In the genomic region with DNA sequence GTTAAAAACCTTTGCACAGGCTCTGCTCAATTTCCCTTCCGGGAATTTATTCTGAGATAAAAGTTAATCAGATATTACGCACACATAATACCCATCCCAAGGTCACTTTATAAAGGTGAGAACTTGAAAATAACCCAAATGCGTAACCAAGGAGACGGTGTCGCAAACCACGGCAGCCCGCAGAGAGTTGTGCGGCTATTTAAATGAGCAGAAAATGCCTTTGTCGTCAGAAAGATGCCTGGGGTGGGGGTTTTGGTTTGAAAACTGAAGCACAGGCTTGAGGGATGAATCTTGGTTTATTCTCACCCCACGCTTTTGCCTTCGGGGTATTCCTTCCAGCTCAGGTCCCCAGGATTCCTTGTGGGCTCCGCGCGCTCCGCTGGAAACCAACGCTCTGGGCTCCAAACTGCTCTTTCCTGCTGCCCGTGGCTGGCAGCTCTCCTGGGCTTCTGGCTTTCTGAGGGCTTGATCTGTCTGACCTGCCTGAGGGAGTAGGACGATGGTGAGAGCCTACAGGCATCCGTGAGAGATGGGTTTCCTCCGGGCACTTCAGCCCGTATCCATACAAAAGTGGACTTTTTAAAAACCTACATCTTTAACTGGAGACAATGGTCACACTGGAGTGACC, we compare ENCODE assay signal across 9 mouse cellular contexts. TPM values are rescaled to one million over a fixed set of nuclear protein-coding genes. Genes with fewer than 3 reads are reported as not detected.
DNase-seq lines count a peak whose midpoint lies in the region; ATAC-seq and TF ChIP-seq lines count a peak whose summit lies in the region.
"Had no signal": no experiment of that assay in that cellular context is flagged by ENCODE, and none has a peak within 500 bp of the region (broad histone marks: within the 10 kb centered on the region; RNA-seq: fewer than 3 reads in every experiment).

No protein-coding gene starts in this region.

- TF ChIP-seq EP300 in heart, adult 2 months (IDR thresholded peaks at IDR 0.05; ENCODE audit: insufficient read depth, low read depth, low read length), result no peak

- no peak for TF ChIP-seq POLR2A in heart, adult 2 months (IDR thresholded peaks at IDR 0.05; ENCODE audit: insufficient read depth, low read depth, low read length)
- no peak for TF ChIP-seq POLR2A in limb, embryonic 14.5 days (IDR thresholded peaks at IDR 0.05; ENCODE audit: borderline replicate concordance, extremely low read depth, insufficient read depth, insufficient read length)

- peak overlapping the region; percentile 8; the same call in 1 of the 2 replicates for H3K4me2 ChIP-seq in heart, embryonic 14.5 days (ENCODE audit: low read length)
- H3K4me2 ChIP-seq in limb, embryonic 14.5 days (replicated peaks; ENCODE audit: low read depth, low read length, severe bottlenecking), result peak overlapping the region; percentile 24; the same call in 1 of the 2 replicates

- H3K9me3 ChIP-seq in heart, embryonic 14.5 days (ENCODE audit: control insufficient read depth, low read length), result no peaks in the 10 kb centered on the region
- no peaks in the 10 kb centered on the region for H3K9me3 ChIP-seq in forebrain, embryonic 10.5 days
- no peaks in the 10 kb centered on the region for H3K9me3 ChIP-seq in limb, embryonic 14.5 days (ENCODE audit: control insufficient read depth, low read length)
- H3K9me3 ChIP-seq: heart, embryonic 12.5 days had no signal

- no peak for DNase-seq in heart, adult 2 months
- DNase-seq in R1 (ENCODE audit: low read depth, low spot score), result peak; percentile 53
- DNase-seq in forebrain, embryonic 10.5 days (ENCODE audit: extremely low spot score, low spot score), result peak; percentile 26
- no peak for DNase-seq in limb, embryonic 14.5 days (ENCODE audit: low spot score)
- no peak for DNase-seq in thymus, postnatal 4 days
- DNase-seq in heart, adult 9 months (ENCODE audit: low spot score in 2 of 2), result no peak
- no peak for DNase-seq in lung, postnatal 4 days

- TF ChIP-seq CTCF in heart, adult 2 months (IDR thresholded peaks at IDR 0.05), result no peak

- 35% methylated on average over 21 of the region's 21 CpGs for WGBS in heart, embryonic 14.5 days
- WGBS in heart, adult 2 months, result 33% methylated on average over 21 of the region's 21 CpGs
- 29% methylated on average over 21 of the region's 21 CpGs for WGBS in forebrain, embryonic 10.5 days
- WGBS in limb, embryonic 14.5 days, result 35% methylated on average over 21 of the region's 21 CpGs

- H3K36me3 ChIP-seq in heart, embryonic 14.5 days (ENCODE audit: control insufficient read depth, insufficient read depth, low read length), result no peaks in the 10 kb centered on the region
- H3K36me3 ChIP-seq in heart, adult 2 months (ENCODE audit: control insufficient read depth, insufficient read depth, low read length), result no peaks in the 10 kb centered on the region
- no peaks in the 10 kb centered on the region for H3K36me3 ChIP-seq in forebrain, embryonic 10.5 days (replicated peaks)
- H3K36me3 ChIP-seq in limb, embryonic 14.5 days (ENCODE audit: control insufficient read depth, insufficient read depth, low read length), result no peaks in the 10 kb centered on the region
- H3K36me3 ChIP-seq: heart, embryonic 12.5 days had no signal

- H3K9ac ChIP-seq in heart, embryonic 14.5 days (ENCODE audit: low read length), result no peak overlapping the region
- H3K9ac ChIP-seq in heart, adult 2 months (ENCODE audit: low read depth, low read length), result no peak overlapping the region
- H3K9ac ChIP-seq in limb, embryonic 14.5 days (ENCODE audit: low read depth, low read length, severe bottlenecking), result no peak overlapping the region
- H3K9ac ChIP-seq: heart, embryonic 12.5 days had no signal

- peaks cover 39% of the 10 kb centered on the region for H3K27me3 ChIP-seq in heart, embryonic 14.5 days (ENCODE audit: control insufficient read depth, insufficient read depth, low read length)
- peaks cover 2% of the 10 kb centered on the region; the same call in 1 of the 2 replicates for H3K27me3 ChIP-seq in heart, adult 2 months (ENCODE audit: control insufficient read depth, insufficient read depth, low read length)
- H3K27me3 ChIP-seq in forebrain, embryonic 10.5 days (ENCODE audit: poor library complexity, severe bottlenecking), result peaks cover 76% of the 10 kb centered on the region
- H3K27me3 ChIP-seq in limb, embryonic 14.5 days (ENCODE audit: control insufficient read depth, insufficient read depth, low read length), result peaks cover 5% of the 10 kb centered on the region; the same call in 1 of the 2 replicates

- H3K4me3 ChIP-seq in heart, embryonic 14.5 days (ENCODE audit: control insufficient read depth in 1 of 2, insufficient read depth in 1 of 2, low read depth in 1 of 2, low read length in 2 of 2), result no peak overlapping the region
- H3K4me3 ChIP-seq in heart, adult 2 months, result no peak overlapping the region
- peak overlapping the region; percentile 44 for H3K4me3 ChIP-seq in forebrain, embryonic 10.5 days
- H3K4me3 ChIP-seq in limb, embryonic 14.5 days (replicated peaks; ENCODE audit: low read length), result peak overlapping the region; percentile 9; the same call in 1 of the 2 replicates
- H3K4me3 ChIP-seq: heart, embryonic 12.5 days had no signal

- no peak overlapping the region for H3K27ac ChIP-seq in heart, embryonic 14.5 days (replicated peaks in 1 of 2; ENCODE audit: control insufficient read depth in 1 of 2, insufficient read depth in 1 of 2, low read depth in 2 of 2, low read length in 2 of 2)
- no peak overlapping the region for H3K27ac ChIP-seq in heart, adult 2 months
- peak overlapping the region; percentile 69 for H3K27ac ChIP-seq in forebrain, embryonic 10.5 days
- H3K27ac ChIP-seq in limb, embryonic 14.5 days (replicated peaks; ENCODE audit: low read depth, low read length), result no peak overlapping the region

- no peaks in the 10 kb centered on the region for H3K4me1 ChIP-seq in heart, embryonic 14.5 days (ENCODE audit: control insufficient read depth in 2 of 2, insufficient read depth in 2 of 2, low read length in 2 of 2)
- H3K4me1 ChIP-seq in heart, adult 2 months (ENCODE audit: control insufficient read depth, insufficient read depth, low read length), result no peaks in the 10 kb centered on the region
- peaks cover 40% of the 10 kb centered on the region for H3K4me1 ChIP-seq in forebrain, embryonic 10.5 days
- H3K4me1 ChIP-seq in limb, embryonic 14.5 days (ENCODE audit: control insufficient read depth, insufficient read depth, low read length), result no peaks in the 10 kb centered on the region
- H3K4me1 ChIP-seq: heart, embryonic 12.5 days had no signal

- H3K79me2 ChIP-seq in heart, adult 2 months (replicated peaks; ENCODE audit: control insufficient read depth, insufficient read depth, low read length), result no peaks in the 10 kb centered on the region

- ATAC-seq in heart, embryonic 14.5 days (ENCODE audit: insufficient number of reproducible peaks, insufficient read depth, low FRiP score, low read depth), result no peak
- ATAC-seq in limb, embryonic 14.5 days (ENCODE audit: low FRiP score, low read depth), result no peak

- intact Hi-C loops in heart, adult 2 months (cut with DNase I), result no loop called here

RNA-seq across cellular contexts. Expression of gene Wscd2, which starts 28.0 kb away (rescaled TPM):
- polyA plus RNA-seq in heart, embryonic 14.5 days (2014; fragmentation: Nextera tagmentation; extraction: Ambion mirVana), result 2.2 and 2.8 TPM in 2 replicates
- total RNA-seq in heart, adult 2 months (2021), result under 1 TPM; 0.26 to 0.34 TPM
- polyA plus RNA-seq in heart, adult 2 months (2012; rRNA removed), result 0.82 and 1.5 TPM in 2 replicates
- polyA plus RNA-seq in forebrain, embryonic 10.5 days (2016; fragmentation: Nextera tagmentation; extraction: Ambion mirVana), result 3.9 and 4.5 TPM in 2 replicates
- 12.5 and 15.4 TPM in 2 replicates for polyA plus RNA-seq in limb, embryonic 14.5 days (2012; rRNA removed)
- polyA plus RNA-seq in limb, embryonic 14.5 days (2014; fragmentation: Nextera tagmentation; extraction: Ambion mirVana), result 8.4 and 8.9 TPM in 2 replicates

Comparison
In these comparisons a context has a peak if more than half of its experiments do, and no peak if none do; other contexts are left out.
1. H3K4me3 ChIP-seq: peak in forebrain, embryonic 10.5 days (single experiment) and limb, embryonic 14.5 days (single experiment); none in heart, embryonic 14.5 days (0 of 2) and heart, adult 2 months (single experiment).
2. DNase-seq: peak in R1 (single experiment) and forebrain, embryonic 10.5 days (single experiment); none in heart, adult 2 months (0 of 2), limb, embryonic 14.5 days (single experiment), thymus, postnatal 4 days (single experiment), heart, adult 9 months (0 of 2) and lung, postnatal 4 days (0 of 2).